Mouse (Mus musculus): ENCODE results near the gene Lrrn1. TPM values are rescaled to one million over a fixed set of nuclear protein-coding genes. Genes with fewer than 3 reads are reported as not detected.

The Lrrn1 gene
- polyA plus RNA-seq, 1 experiment from 2014 or later = 12.8 TPM

DNA sequence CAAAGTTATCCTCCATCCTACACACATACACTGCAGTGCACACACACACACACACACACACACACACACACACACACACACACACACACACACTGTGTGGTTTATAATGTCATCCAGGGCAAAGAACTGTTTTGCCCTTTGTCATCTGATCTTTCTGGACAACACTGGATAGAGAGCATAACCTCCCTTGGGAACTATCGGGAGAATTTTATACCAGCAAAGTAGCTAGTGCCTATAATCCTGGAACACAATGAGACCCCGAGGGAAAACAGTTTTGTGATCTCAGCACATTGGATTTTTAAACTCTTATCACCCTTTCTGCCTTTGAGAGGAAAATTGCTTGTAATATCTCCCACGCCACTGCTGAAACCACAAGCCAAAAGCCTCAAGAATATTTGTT is 45.8 kb downstream of the Lrrn1 start:
- Histone ChIP-seq H3K4me2 (no peak overlapping the region), H3K9me3 (ENCODE audit: low read depth, low read length) (no peaks in the 10 kb centered on the region), H3K27me3 (ENCODE audit: insufficient read depth, low read length) (no peaks in the 10 kb centered on the region), H3K36me3 (ENCODE audit: insufficient read depth) (no peaks in the 10 kb centered on the region), H3K27ac (ENCODE audit: low read depth) (no peak overlapping the region), H3K4me3 (ENCODE audit: low read depth, low read length) (no peak overlapping the region), H3K4me1 (ENCODE audit: insufficient read depth) (no peaks in the 10 kb centered on the region), H3K9ac (no peak overlapping the region)
- DNase-seq = no peak
- no peak for TF ChIP-seq CTCF (IDR thresholded peaks at IDR 0.05; ENCODE audit: low read depth)
- 42% methylated on average over 3 of the region's 3 CpGs for WGBS
- ATAC-seq (ENCODE audit: insufficient read depth) = no peak

- no peaks in the 10 kb centered on the region for H3K9me3 ChIP-seq (ENCODE audit: low read depth, low read length)
- no peaks in the 10 kb centered on the region for H3K4me1 ChIP-seq (ENCODE audit: insufficient read depth)
- 99% methylated on average over 8 of the region's 8 CpGs for WGBS
- H3K4me3 ChIP-seq (ENCODE audit: low read depth, low read length) = no peak overlapping the region
- H3K27ac ChIP-seq (ENCODE audit: low read depth) = no peak overlapping the region
- no peak overlapping the region for H3K4me2 ChIP-seq
- TF ChIP-seq CTCF (IDR thresholded peaks at IDR 0.05; ENCODE audit: low read depth) = no peak
- no peaks in the 10 kb centered on the region for H3K27me3 ChIP-seq (ENCODE audit: insufficient read depth, low read length)
- ATAC-seq (ENCODE audit: insufficient read depth) (no peak), DNase-seq (no peak)
- no peaks in the 10 kb centered on the region for H3K36me3 ChIP-seq (ENCODE audit: insufficient read depth)
- no peak overlapping the region for H3K9ac ChIP-seq
Measured at GRCm38 (mm10) chr6:107577309-107577708, 47.7 kb downstream of the Lrrn1 start.

DNA sequence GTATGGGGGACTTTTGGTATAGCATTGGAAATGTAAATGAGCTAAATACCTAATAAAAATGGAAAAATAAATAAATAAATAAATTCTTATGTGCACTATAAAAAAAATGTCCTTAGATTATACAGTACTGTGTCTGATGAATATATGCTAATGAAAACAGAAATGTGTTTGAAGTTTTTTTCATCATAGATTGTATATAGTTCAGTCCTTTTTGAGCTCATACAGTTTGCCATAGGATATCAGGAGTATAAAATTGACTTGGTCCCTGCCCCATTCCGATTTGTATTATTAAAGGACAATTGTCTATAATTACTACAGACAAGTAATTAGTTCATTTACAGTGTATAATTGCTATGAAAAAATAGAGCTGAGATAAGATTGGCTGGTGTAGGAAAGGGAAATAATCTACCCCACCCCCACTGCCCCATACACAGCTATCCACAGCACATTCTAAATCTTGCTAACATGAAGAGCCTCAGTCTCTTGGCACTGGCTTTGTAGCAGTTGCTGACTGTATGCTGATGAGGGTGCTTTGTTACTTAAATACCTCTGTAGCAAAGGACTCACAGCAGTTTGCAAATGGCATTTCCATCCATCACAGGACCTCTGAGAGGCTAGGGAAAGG is 54.3 kb downstream of the Lrrn1 start:
- H3K9ac ChIP-seq = no peak overlapping the region
- no peak overlapping the region for H3K4me2 ChIP-seq
- DNase-seq (no peak), ATAC-seq (ENCODE audit: insufficient read depth) (no peak)
- H3K36me3 ChIP-seq (ENCODE audit: insufficient read depth) = no peaks in the 10 kb centered on the region
- no peak overlapping the region for H3K27ac ChIP-seq (ENCODE audit: low read depth)
- no peak overlapping the region for H3K4me3 ChIP-seq (ENCODE audit: low read depth, low read length)
- no peaks in the 10 kb centered on the region for H3K9me3 ChIP-seq (ENCODE audit: low read depth, low read length)
- TF ChIP-seq CTCF (IDR thresholded peaks at IDR 0.05; ENCODE audit: low read depth) = no peak
- H3K27me3 ChIP-seq (ENCODE audit: insufficient read depth, low read length) = no peaks in the 10 kb centered on the region
- no peaks in the 10 kb centered on the region for H3K4me1 ChIP-seq (ENCODE audit: insufficient read depth)
- 74% methylated on average over 1 of the region's 1 CpGs for WGBS

DNA sequence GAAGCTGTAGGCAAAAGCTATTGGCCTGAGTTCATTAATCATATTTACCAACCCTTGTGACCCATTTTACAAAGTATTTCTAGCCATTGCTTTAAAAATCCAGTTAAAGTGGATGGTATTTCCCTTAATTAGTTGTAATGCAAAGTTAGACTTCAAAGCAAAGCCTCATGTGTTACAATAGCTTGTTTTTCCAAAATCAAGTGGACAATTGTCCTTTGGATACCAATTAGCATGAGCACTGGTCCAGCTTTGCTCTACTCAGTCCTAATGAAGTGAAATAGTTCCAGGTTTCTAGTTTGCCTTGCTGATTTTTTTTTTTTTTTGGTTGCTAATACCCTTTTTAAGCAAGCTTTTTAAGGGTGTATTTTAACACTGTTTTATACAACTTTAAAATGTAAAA is 75.6 kb downstream of the Lrrn1 start:
- Histone ChIP-seq H3K9ac (no peak overlapping the region), H3K27ac (ENCODE audit: low read depth) (no peak overlapping the region), H3K4me2 (no peak overlapping the region), H3K27me3 (ENCODE audit: insufficient read depth, low read length) (no peaks in the 10 kb centered on the region), H3K9me3 (ENCODE audit: low read depth, low read length) (no peaks in the 10 kb centered on the region), H3K4me3 (ENCODE audit: low read depth, low read length) (no peak overlapping the region), H3K36me3 (ENCODE audit: insufficient read depth) (no peaks in the 10 kb centered on the region), H3K4me1 (ENCODE audit: insufficient read depth) (no peaks in the 10 kb centered on the region)
- ATAC-seq (ENCODE audit: insufficient read depth) (no peak), DNase-seq (no peak)
- TF ChIP-seq CTCF (IDR thresholded peaks at IDR 0.05; ENCODE audit: low read depth) = no peak

DNA sequence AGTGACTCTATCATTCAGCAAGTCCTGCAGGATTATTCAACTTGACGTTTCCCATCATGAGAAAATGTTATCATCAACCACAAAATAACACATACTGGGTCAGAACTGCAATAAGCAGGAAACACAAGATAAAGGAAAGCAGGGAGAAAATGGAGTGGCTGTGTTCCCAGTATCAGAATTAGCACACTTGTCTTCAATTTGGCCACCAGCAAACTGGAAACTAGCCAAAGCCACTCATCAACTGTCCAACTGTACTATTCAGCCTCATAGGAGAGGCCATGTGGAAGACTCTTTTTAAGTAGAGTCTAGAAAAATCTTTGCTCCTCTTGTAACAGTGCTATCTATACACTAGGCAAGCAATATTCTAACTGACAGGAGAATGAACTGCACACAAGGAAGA is 84.7 kb downstream of the Lrrn1 start:
- no peaks in the 10 kb centered on the region for H3K36me3 ChIP-seq (ENCODE audit: insufficient read depth)
- no peak overlapping the region for H3K4me2 ChIP-seq
- TF ChIP-seq CTCF (IDR thresholded peaks at IDR 0.05; ENCODE audit: low read depth) = no peak
- DNase-seq = no peak
- no peaks in the 10 kb centered on the region for H3K27me3 ChIP-seq (ENCODE audit: insufficient read depth, low read length)
- no peak for ATAC-seq (ENCODE audit: insufficient read depth)
- H3K4me1 ChIP-seq (ENCODE audit: insufficient read depth) = no peaks in the 10 kb centered on the region
- no peak overlapping the region for H3K4me3 ChIP-seq (ENCODE audit: low read depth, low read length)
- 48% methylated on average over 1 of the region's 1 CpGs for WGBS
- no peak overlapping the region for H3K9ac ChIP-seq
- H3K27ac ChIP-seq (ENCODE audit: low read depth) = no peak overlapping the region
- no peaks in the 10 kb centered on the region for H3K9me3 ChIP-seq (ENCODE audit: low read depth, low read length)

Data from lung, embryonic 14.5 days (tissue).